Mouse (Mus musculus) liver, embryonic 13.5 days (tissue): ENCODE measurements at regions not wholly inside any gene's neighbourhood (a gene's known extent, or its start where the extent isn't known, plus 50 kb on each side); places are given as distances from the start of the nearest gene placed in this dataset.

Experiments
- ATAC-seq: fragments of 200-750 bp; cut with Nextera tagmentation; 2 replicates; pipeline ENCODE4 v1.8.0; 2017; ENCODE audit warnings: low read depth, mild to moderate bottlenecking, moderate number of reproducible peaks, moderate library complexity
- DNase-seq: peaks from one replicate; pipeline ENCODE4 v3.0.0; 2022
- H3K27ac ChIP-seq: fragments of 300-500 bp; sonication (generic); 2 replicates; pipeline ENCODE4 v1.5.1; 2015; ENCODE audit warnings: moderate library complexity, mild to moderate bottlenecking, inconsistent platforms
- H3K27me3 ChIP-seq: fragments of 300-500 bp; sonication (generic); 2 replicates; pipeline ENCODE4 v1.6.1; 2015; ENCODE audit warnings: mild to moderate bottlenecking, inconsistent platforms
- H3K36me3 ChIP-seq: fragments of 300-500 bp; sonication (generic); 2 replicates; pipeline ENCODE4 v1.6.1; 2015; ENCODE audit warnings: mild to moderate bottlenecking, inconsistent platforms
- H3K4me1 ChIP-seq: fragments of 300-500 bp; sonication (generic); replicated peaks from 2 replicates; pipeline ENCODE4 v1.6.1; 2015; ENCODE audit warnings: inconsistent platforms
- H3K4me2 ChIP-seq: fragments of 300-500 bp; sonication (generic); 2 replicates; pipeline ENCODE4 v1.6.1; 2015; ENCODE audit warnings: inconsistent platforms, mild to moderate bottlenecking, moderate library complexity
- H3K4me3 ChIP-seq: fragments of 300-500 bp; sonication (generic); replicated peaks from 2 replicates; pipeline ENCODE4 v1.5.1; 2015; ENCODE audit warnings: mild to moderate bottlenecking, inconsistent platforms
- H3K9ac ChIP-seq: fragments of 300-500 bp; sonication (generic); 2 replicates; pipeline ENCODE4 v1.6.1; 2015; ENCODE audit warnings: mild to moderate bottlenecking, inconsistent platforms
- H3K9me3 ChIP-seq: fragments of 300-500 bp; sonication (generic); replicated peaks from 2 replicates; pipeline ENCODE4 v1.6.1; 2016; ENCODE audit warnings: inconsistent platforms
- WGBS: fragments of 180-500 bp; shearing (Covaris S2); methylation state at CpG from one replicate; pipeline ENCODE4 v1.1.7; 2015; ENCODE audit not compliant: insufficient replicate concordance; 5-methylcytosine and 5-hydroxymethylcytosine counted together

GRCm38 (mm10) chr6:99853716-99854115, 127.5 kb upstream of the Prok2 start:
- Histone ChIP-seq H3K4me3 (no peak overlapping the region), H3K27ac (no peak overlapping the region), H3K27me3 (no peaks in the 10 kb centered on the region), H3K9ac (no peak overlapping the region), H3K4me1 (no peaks in the 10 kb centered on the region), H3K4me2 (no peak overlapping the region), H3K9me3 (no peaks in the 10 kb centered on the region), H3K36me3 (no peaks in the 10 kb centered on the region)
- 49% methylated on average over 3 of the region's 3 CpGs for WGBS
- ATAC-seq (no peak), DNase-seq (no peak)

- Histone ChIP-seq H3K27ac (no peak overlapping the region), H3K9me3 (no peaks in the 10 kb centered on the region), H3K27me3 (no peaks in the 10 kb centered on the region), H3K4me1 (no peaks in the 10 kb centered on the region), H3K4me2 (no peak overlapping the region), H3K36me3 (no peaks in the 10 kb centered on the region), H3K9ac (no peak overlapping the region), H3K4me3 (no peak overlapping the region)
- no peak for ATAC-seq
- WGBS, result 58% methylated on average over 1 of the region's 1 CpGs
- no peak for DNase-seq
Observed at GRCm38 (mm10) chr6:99850706-99851105, 124.5 kb upstream of the Prok2 start.

GRCm38 (mm10) chr6:99845508-99845846, 119.3 kb upstream of the Prok2 start:
- no peak overlapping the region for H3K27ac ChIP-seq
- no peaks in the 10 kb centered on the region for H3K27me3 ChIP-seq
- no peak overlapping the region for H3K9ac ChIP-seq
- no peak for ATAC-seq
- no peak for DNase-seq
- H3K4me2 ChIP-seq, result no peak overlapping the region
- WGBS, result 60% methylated on average over 4 of the region's 4 CpGs
- no peaks in the 10 kb centered on the region for H3K9me3 ChIP-seq
- no peaks in the 10 kb centered on the region for H3K36me3 ChIP-seq
- H3K4me1 ChIP-seq, result no peaks in the 10 kb centered on the region
- no peak overlapping the region for H3K4me3 ChIP-seq

GRCm38 (mm10) chr6:99844775-99845507, 118.7 kb upstream of the Prok2 start:
- no peak overlapping the region for H3K4me3 ChIP-seq
- H3K4me1 ChIP-seq, result no peaks in the 10 kb centered on the region
- H3K4me2 ChIP-seq, result no peak overlapping the region
- ATAC-seq (no peak), DNase-seq (no peak)
- no peak overlapping the region for H3K27ac ChIP-seq
- no peaks in the 10 kb centered on the region for H3K36me3 ChIP-seq
- no peaks in the 10 kb centered on the region for H3K9me3 ChIP-seq
- WGBS, result 40% methylated on average over 4 of the region's 4 CpGs
- H3K9ac ChIP-seq, result no peak overlapping the region
- no peaks in the 10 kb centered on the region for H3K27me3 ChIP-seq

GRCm38 (mm10) chr6:99843507-99843906, 117.3 kb upstream of the Prok2 start:
- no peak overlapping the region for H3K4me3 ChIP-seq
- ATAC-seq (no peak), DNase-seq (no peak)
- no peak overlapping the region for H3K9ac ChIP-seq
- H3K4me1 ChIP-seq, result no peaks in the 10 kb centered on the region
- no peaks in the 10 kb centered on the region for H3K9me3 ChIP-seq
- no peak overlapping the region for H3K4me2 ChIP-seq
- no peaks in the 10 kb centered on the region for H3K36me3 ChIP-seq
- 34% methylated on average over 3 of the region's 3 CpGs for WGBS
- H3K27ac ChIP-seq, result no peak overlapping the region
- no peaks in the 10 kb centered on the region for H3K27me3 ChIP-seq

GRCm38 (mm10) chr6:99842723-99843122, 116.5 kb upstream of the Prok2 start:
- DNase-seq (no peak), ATAC-seq (no peak)
- H3K36me3 ChIP-seq, result no peaks in the 10 kb centered on the region

GRCm38 (mm10) chr6:99840823-99841222, 114.6 kb upstream of the Prok2 start:
- DNase-seq, result no peak
- no peak overlapping the region for H3K27ac ChIP-seq
- no peaks in the 10 kb centered on the region for H3K4me1 ChIP-seq
- no peak overlapping the region for H3K4me2 ChIP-seq
- no peaks in the 10 kb centered on the region for H3K27me3 ChIP-seq
- no peak overlapping the region for H3K4me3 ChIP-seq
- H3K36me3 ChIP-seq, result no peaks in the 10 kb centered on the region
- no peak for ATAC-seq
- H3K9me3 ChIP-seq, result no peaks in the 10 kb centered on the region
- 66% methylated on average over 6 of the region's 6 CpGs for WGBS
- H3K9ac ChIP-seq, result no peak overlapping the region

More at GRCm38 (mm10) chr6:99842723-99843122, 116.5 kb upstream of the Prok2 start:
- Histone ChIP-seq H3K27me3 (no peaks in the 10 kb centered on the region), H3K27ac (no peak overlapping the region), H3K4me3 (no peak overlapping the region), H3K4me2 (no peak overlapping the region), H3K4me1 (no peaks in the 10 kb centered on the region), H3K9me3 (no peaks in the 10 kb centered on the region), H3K9ac (no peak overlapping the region)

GRCm38 (mm10) chr6:99833323-99833722, 107.1 kb upstream of the Prok2 start:
- H3K4me1 ChIP-seq, result no peaks in the 10 kb centered on the region
- no peak for DNase-seq
- no peak overlapping the region for H3K27ac ChIP-seq
- H3K9me3 ChIP-seq, result no peaks in the 10 kb centered on the region
- H3K4me2 ChIP-seq, result no peak overlapping the region
- H3K36me3 ChIP-seq, result no peaks in the 10 kb centered on the region
- ATAC-seq, result no peak
- H3K4me3 ChIP-seq, result no peak overlapping the region
- H3K27me3 ChIP-seq, result no peaks in the 10 kb centered on the region
- 60% methylated on average over 3 of the region's 3 CpGs for WGBS
- H3K9ac ChIP-seq, result no peak overlapping the region

- no peaks in the 10 kb centered on the region for H3K9me3 ChIP-seq
- H3K27me3 ChIP-seq, result no peaks in the 10 kb centered on the region
- no peaks in the 10 kb centered on the region for H3K36me3 ChIP-seq
- no peak overlapping the region for H3K4me2 ChIP-seq
- no peak overlapping the region for H3K4me3 ChIP-seq
- H3K9ac ChIP-seq, result no peak overlapping the region
- no peak overlapping the region for H3K27ac ChIP-seq
- no peaks in the 10 kb centered on the region for H3K4me1 ChIP-seq
- DNase-seq, result no peak
- ATAC-seq, result no peak
- 59% methylated on average over 5 of the region's 5 CpGs for WGBS
Observed at GRCm38 (mm10) chr6:99827625-99828024, 101.4 kb upstream of the Prok2 start.

GRCm38 (mm10) chr6:99824808-99825207, 98.6 kb upstream of the Prok2 start:
- Histone ChIP-seq H3K9ac (no peak overlapping the region), H3K9me3 (no peaks in the 10 kb centered on the region), H3K4me1 (no peaks in the 10 kb centered on the region), H3K27ac (no peak overlapping the region), H3K27me3 (no peaks in the 10 kb centered on the region), H3K36me3 (no peaks in the 10 kb centered on the region), H3K4me2 (no peak overlapping the region), H3K4me3 (no peak overlapping the region)
- WGBS, result 62% methylated on average over 6 of the region's 6 CpGs
- no peak for DNase-seq
- no peak for ATAC-seq

GRCm38 (mm10) chr6:99822471-99822870, 96.3 kb upstream of the Prok2 start:
- Histone ChIP-seq H3K9me3 (no peaks in the 10 kb centered on the region), H3K4me3 (no peak overlapping the region), H3K27me3 (no peaks in the 10 kb centered on the region), H3K27ac (no peak overlapping the region), H3K9ac (no peak overlapping the region), H3K4me2 (no peak overlapping the region), H3K4me1 (no peaks in the 10 kb centered on the region), H3K36me3 (no peaks in the 10 kb centered on the region)
- 45% methylated on average over 2 of the region's 2 CpGs for WGBS
- ATAC-seq, result no peak
- DNase-seq, result no peak

- no peak overlapping the region for H3K4me2 ChIP-seq
- ATAC-seq (no peak), DNase-seq (no peak)
- no peak overlapping the region for H3K9ac ChIP-seq
- H3K27ac ChIP-seq, result no peak overlapping the region
- H3K27me3 ChIP-seq, result no peaks in the 10 kb centered on the region
- 42% methylated on average over 8 of the region's 8 CpGs for WGBS
- H3K36me3 ChIP-seq, result no peaks in the 10 kb centered on the region
- H3K9me3 ChIP-seq, result no peaks in the 10 kb centered on the region
- H3K4me1 ChIP-seq, result no peaks in the 10 kb centered on the region
- no peak overlapping the region for H3K4me3 ChIP-seq
Observed at GRCm38 (mm10) chr6:99819255-99819929, 93.2 kb upstream of the Prok2 start.
